Mouse (Mus musculus) MEL (cell line): ENCODE results near the gene Tgfbrap1. TPM values are rescaled to one million over a fixed set of nuclear protein-coding genes. Genes with fewer than 3 reads are reported as not detected.

Source experiments
- DNase-seq: peaks from one replicate; pipeline ENCODE4 v3.0.0; 2011; ENCODE audit warnings: low read depth, low spot score
- H3K27ac ChIP-seq: 2 replicates; pipeline ENCODE4 v1.5.1; 2012; ENCODE audit warnings: low read depth, mild to moderate bottlenecking, control low read depth, low read length, moderate library complexity; ENCODE audit not compliant: control insufficient read depth
- H3K27me3 ChIP-seq, 2 experiments: fragments of 150-350 bp in 1 of 2; sonication (generic) in 1 of 2; 2 replicates each; pipeline ENCODE4 v1.6.1; 2012; ENCODE audit warnings: low read length in 2 of 2, mild to moderate bottlenecking in 2 of 2, improper control_type of control experiment in 1 of 2, moderate library complexity in 1 of 2; ENCODE audit not compliant: insufficient read depth in 2 of 2, control insufficient read depth in 1 of 2
- H3K36me3 ChIP-seq, 2 experiments: 2 replicates each; pipeline ENCODE4 v1.6.1; 2012 to 2014; ENCODE audit warnings: low read length in 2 of 2, improper control_type of control experiment in 1 of 2, inconsistent platforms in 1 of 2, mild to moderate bottlenecking in 1 of 2; ENCODE audit not compliant: insufficient read depth in 2 of 2, control insufficient read depth in 1 of 2
- H3K4me1 ChIP-seq, 2 experiments: fragments of 150-350 bp in 1 of 2; sonication (generic) in 1 of 2; 2 replicates each; pipeline ENCODE4 v1.6.1; 2012; ENCODE audit warnings: low read length in 2 of 2, improper control_type of control experiment in 1 of 2, mild to moderate bottlenecking in 1 of 2; ENCODE audit not compliant: insufficient read depth in 2 of 2, control insufficient read depth in 1 of 2
- H3K4me3 ChIP-seq, 2 experiments: fragments of 150-350 bp in 1 of 2; sonication (generic) in 1 of 2; 2 replicates each; pipeline ENCODE4 v1.5.1; 2012; ENCODE audit warnings: low read depth in 2 of 2, low read length in 2 of 2, mild to moderate bottlenecking in 2 of 2, moderate library complexity in 2 of 2, control low read depth in 1 of 2, improper control_type of control experiment in 1 of 2; ENCODE audit not compliant: control insufficient read depth in 1 of 2, insufficient read depth in 1 of 2
- H3K79me2 ChIP-seq: 2 replicates; pipeline ENCODE4 v1.6.1; 2012; ENCODE audit warnings: mild to moderate bottlenecking, low read length, moderate library complexity; ENCODE audit not compliant: control insufficient read depth, poor library complexity, insufficient read depth
- H3K9ac ChIP-seq: 2 replicates; pipeline ENCODE4 v1.6.1; 2012; ENCODE audit warnings: low read depth, mild to moderate bottlenecking, control low read depth, low read length, moderate library complexity; ENCODE audit not compliant: control insufficient read depth, poor library complexity, severe bottlenecking
- H3K9me3 ChIP-seq: fragments of 150-350 bp; sonication (generic); replicated peaks from 2 replicates; pipeline ENCODE4 v1.6.1; 2012; ENCODE audit warnings: mild to moderate bottlenecking, low read length, improper control_type of control experiment, moderate library complexity; ENCODE audit not compliant: insufficient read depth
- BHLHE40 ChIP-seq: IDR thresholded peaks from 2 replicates; pipeline ENCODE4 v1.6.1; 2012; ENCODE audit warnings: low read depth, mild to moderate bottlenecking, inconsistent platforms, low read length, improper control_type of control experiment, borderline replicate concordance
- CHD1 ChIP-seq: IDR thresholded peaks from 2 replicates; pipeline ENCODE4 v1.6.1; 2012; ENCODE audit warnings: low read depth, mild to moderate bottlenecking, inconsistent platforms, low read length, improper control_type of control experiment
- CTCF ChIP-seq, 3 experiments: IDR thresholded peaks in 2 of 3; conservative IDR thresholded peaks in 1 of 3; 2 replicates each; pipeline ENCODE4 v1.5.1; 2011 to 2012; ENCODE audit warnings: low read length in 3 of 3, low read depth in 2 of 3, mild to moderate bottlenecking in 2 of 3, improper control_type of control experiment in 1 of 3, inconsistent platforms in 1 of 3, mixed read lengths in 1 of 3, moderate library complexity in 1 of 3; ENCODE audit not compliant: control insufficient read depth in 1 of 3, insufficient read depth in 1 of 3, poor library complexity in 1 of 3, severe bottlenecking in 1 of 3
- E2F4 ChIP-seq: IDR thresholded peaks from 2 replicates; pipeline ENCODE4 v1.6.1; 2011; ENCODE audit warnings: low read depth, low read length, improper control_type of control experiment, borderline replicate concordance
- ELF1 ChIP-seq: IDR thresholded peaks from 2 replicates; pipeline ENCODE4 v1.6.1; 2014; ENCODE audit warnings: low read depth, mild to moderate bottlenecking, inconsistent platforms, low read length, improper control_type of control experiment, moderate library complexity
- EP300 ChIP-seq, 2 experiments: IDR thresholded peaks; 2 replicates each; pipeline ENCODE4 v1.6.1; 2011; ENCODE audit warnings: improper control_type of control experiment in 2 of 2, low read length in 2 of 2, low read depth in 1 of 2, mild to moderate bottlenecking in 1 of 2
- ETS1 ChIP-seq: IDR thresholded peaks from 2 replicates; pipeline ENCODE4 v1.6.1; 2012; ENCODE audit warnings: low read depth, mild to moderate bottlenecking, inconsistent platforms, low read length, improper control_type of control experiment, moderate library complexity
- GABPA ChIP-seq: IDR thresholded peaks from 2 replicates; pipeline ENCODE4 v1.6.1; 2012; ENCODE audit warnings: low read depth, mild to moderate bottlenecking, inconsistent platforms, low read length, improper control_type of control experiment, moderate library complexity
- GATA1 ChIP-seq: IDR thresholded peaks from 2 replicates; pipeline ENCODE4 v1.6.1; 2011; ENCODE audit warnings: low read depth, low read length, improper control_type of control experiment
- HCFC1 ChIP-seq: IDR thresholded peaks from 2 replicates; pipeline ENCODE4 v1.6.1; 2012; ENCODE audit warnings: low read depth, mild to moderate bottlenecking, inconsistent platforms, low read length, improper control_type of control experiment, moderate library complexity
- JUND ChIP-seq: IDR thresholded peaks from 2 replicates; pipeline ENCODE4 v1.6.1; 2011; ENCODE audit warnings: low read depth, mild to moderate bottlenecking, improper control_type of control experiment, low read length
- KAT2A ChIP-seq: conservative IDR thresholded peaks from 2 replicates; pipeline ENCODE4 v1.6.1; 2012; ENCODE audit warnings: low read depth, low read length, improper control_type of control experiment, inconsistent platforms
- MAFK ChIP-seq: IDR thresholded peaks from 2 replicates; pipeline ENCODE4 v1.6.1; 2011; ENCODE audit warnings: low read depth, mild to moderate bottlenecking, low read length, improper control_type of control experiment, borderline replicate concordance
- MAZ ChIP-seq: IDR thresholded peaks from 2 replicates; pipeline ENCODE4 v1.6.1; 2012; ENCODE audit warnings: low read depth, mild to moderate bottlenecking, inconsistent platforms, low read length, improper control_type of control experiment
- MEF2A ChIP-seq: IDR thresholded peaks from 2 replicates; pipeline ENCODE4 v1.6.1; 2014; ENCODE audit warnings: low read depth, mild to moderate bottlenecking, inconsistent platforms, low read length, improper control_type of control experiment; ENCODE audit not compliant: poor library complexity, insufficient replicate concordance, severe bottlenecking; ENCODE audit errors: extremely low read depth
- MYB ChIP-seq: IDR thresholded peaks from 2 replicates; pipeline ENCODE4 v1.6.1; 2011; ENCODE audit warnings: mild to moderate bottlenecking, low read depth, low read length, improper control_type of control experiment
- MYC ChIP-seq: IDR thresholded peaks from 2 replicates; pipeline ENCODE4 v1.6.1; 2011; ENCODE audit warnings: low read depth, mild to moderate bottlenecking, low read length, improper control_type of control experiment, moderate library complexity
- NELFE ChIP-seq: IDR thresholded peaks from 2 replicates; pipeline ENCODE4 v1.6.1; 2011; ENCODE audit warnings: low read depth, low read length, improper control_type of control experiment
- POLR2A ChIP-seq, 2 experiments: IDR thresholded peaks; 2 replicates each; pipeline ENCODE4 v1.6.1; 2011 to 2012; ENCODE audit warnings: low read length in 2 of 2, mild to moderate bottlenecking in 2 of 2, control low read depth in 1 of 2, improper control_type of control experiment in 1 of 2, low read depth in 1 of 2, moderate library complexity in 1 of 2; ENCODE audit not compliant: control insufficient read depth in 1 of 2, insufficient read depth in 1 of 2, poor library complexity in 1 of 2
- POLR2AphosphoS5 ChIP-seq: IDR thresholded peaks from 2 replicates; pipeline ENCODE4 v1.6.1; 2012; ENCODE audit warnings: low read depth, borderline replicate concordance, mild to moderate bottlenecking, inconsistent platforms, low read length, moderate library complexity, mixed read lengths
- RAD21 ChIP-seq: IDR thresholded peaks from 2 replicates; pipeline ENCODE4 v1.6.1; 2011; ENCODE audit warnings: mild to moderate bottlenecking, low read depth, low read length, improper control_type of control experiment
- RCOR1 ChIP-seq: IDR thresholded peaks from 2 replicates; pipeline ENCODE4 v1.6.1; 2012; ENCODE audit warnings: low read depth, mild to moderate bottlenecking, inconsistent platforms, low read length, improper control_type of control experiment
- SMC3 ChIP-seq: IDR thresholded peaks from 2 replicates; pipeline ENCODE4 v1.6.1; 2011; ENCODE audit warnings: low read depth, low read length, improper control_type of control experiment
- TAL1 ChIP-seq: IDR thresholded peaks from 2 replicates; pipeline ENCODE4 v1.6.1; 2012; ENCODE audit warnings: mild to moderate bottlenecking, inconsistent platforms, low read length, moderate library complexity, mixed read lengths
- USF1 ChIP-seq: IDR thresholded peaks from 2 replicates; pipeline ENCODE4 v1.6.1; 2014; ENCODE audit warnings: low read depth, mild to moderate bottlenecking, inconsistent platforms, low read length, improper control_type of control experiment, moderate library complexity
- USF2 ChIP-seq, 2 experiments: IDR thresholded peaks; 2 replicates each; pipeline ENCODE4 v1.6.1; 2011 to 2012; ENCODE audit warnings: improper control_type of control experiment in 2 of 2, low read length in 2 of 2, borderline replicate concordance in 1 of 2, inconsistent platforms in 1 of 2, low read depth in 1 of 2, mild to moderate bottlenecking in 1 of 2; ENCODE audit not compliant: insufficient read depth in 1 of 2
- ZC3H11A ChIP-seq: IDR thresholded peaks from 2 replicates; pipeline ENCODE4 v1.6.1; 2012; ENCODE audit warnings: low read depth, mild to moderate bottlenecking, inconsistent platforms, low read length, improper control_type of control experiment
- polyA plus RNA-seq, 2 experiments: library from polyadenylated mRNA; stranded (reverse) in 1 of 2; unstranded in 1 of 2; fragments of >175 nt in 1 of 2; fragments of >200 nt in 1 of 2; gene quantifications; 2 replicates each; pipeline versions ENCODE4 v1.2.1 to v1.2.4; 2012; ENCODE audit warnings: low replicate concordance in 2 of 2, low read depth in 1 of 2; ENCODE audit not compliant: insufficient read length in 2 of 2, insufficient read depth in 1 of 2, missing spikeins in 1 of 2
- total RNA-seq: library from RNA; depleted of rRNA; stranded (reverse); fragments of 300-350 nt; gene quantifications from 2 replicates; pipeline ENCODE4 v1.2.3, GENCODE M21; 2012

Tgfbrap1 gene
- total and polyA plus RNA-seq, 3 experiments, result 9.2 to 17.6 TPM; not detected in 1

DNA sequence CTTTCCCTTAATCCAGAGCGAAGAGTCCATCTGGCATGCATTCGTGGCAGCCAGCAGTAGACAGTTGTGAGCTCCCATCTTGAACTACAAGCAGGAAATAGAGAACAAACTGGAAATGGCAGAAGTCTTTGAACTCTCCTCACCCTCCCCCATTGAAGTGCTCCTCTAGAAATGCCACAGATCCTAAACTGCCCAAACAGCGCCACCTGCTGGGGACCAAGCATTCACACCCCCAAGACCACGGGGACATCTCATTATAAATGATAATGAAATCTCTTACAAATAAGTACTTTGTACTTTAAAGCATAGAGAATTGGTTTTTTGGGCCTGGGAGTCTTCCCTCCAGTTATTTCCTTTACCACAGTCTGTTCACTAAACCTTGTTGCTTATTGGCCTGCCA is 12.1 kb upstream of the Tgfbrap1 start:
- H3K4me3 ChIP-seq, result no peak overlapping the region
- H3K27ac ChIP-seq, result no peak overlapping the region
- peak; percentile 80 for DNase-seq
- peaks cover 5 to 17% of the 10 kb centered on the region in 2 experiments; a peak in 3 of 4 replicates for H3K36me3 ChIP-seq
- no peaks in the 10 kb centered on the region for H3K27me3 ChIP-seq
- no peaks in the 10 kb centered on the region for H3K79me2 ChIP-seq
- no peak overlapping the region for H3K9ac ChIP-seq
- TF ChIP-seq TAL1, result no peak
- TF ChIP-seq USF1, result no peak
- no peak for TF ChIP-seq CHD1
- TF ChIP-seq RAD21, result peak; percentile 58
- no peak for TF ChIP-seq MAZ
- no peak for TF ChIP-seq JUND
- no peak for TF ChIP-seq EP300 (IDR thresholded peaks at IDR 0.05; ENCODE audit: low read depth in 1 of 2, low read length in 2 of 2)
- no peak for TF ChIP-seq GABPA
- no peak for TF ChIP-seq NELFE
- TF ChIP-seq USF2 (IDR thresholded peaks at IDR 0.05; ENCODE audit: borderline replicate concordance in 1 of 2, insufficient read depth in 1 of 2, low read depth in 1 of 2, low read length in 2 of 2), result no peak
- no peak for TF ChIP-seq ETS1
- TF ChIP-seq KAT2A, result no peak
- peak; percentile 69 for TF ChIP-seq SMC3
- no peak for TF ChIP-seq GATA1
- no peak for TF ChIP-seq RCOR1
- TF ChIP-seq HCFC1, result no peak
- no peak for TF ChIP-seq BHLHE40
- TF ChIP-seq CTCF (IDR thresholded peaks at IDR 0.05 in 2 of 3, conservative IDR thresholded peaks at IDR 0.05 in 1 of 3; ENCODE audit: control insufficient read depth in 1 of 3, insufficient read depth in 1 of 3, low read depth in 2 of 3, low read length in 3 of 3, poor library complexity in 1 of 3, severe bottlenecking in 1 of 3), result peak; percentile 71 to 86 (median 80)
- no peak for TF ChIP-seq E2F4
- no peak for TF ChIP-seq ELF1
- TF ChIP-seq MEF2A, result no peak
- TF ChIP-seq ZC3H11A, result no peak
- no peak for TF ChIP-seq MYB
- no peak for TF ChIP-seq POLR2A (IDR thresholded peaks at IDR 0.05; ENCODE audit: control insufficient read depth in 1 of 2, insufficient read depth in 1 of 2, low read depth in 1 of 2, low read length in 2 of 2, poor library complexity in 1 of 2)
- TF ChIP-seq MAFK, result no peak
- no peak for TF ChIP-seq POLR2AphosphoS5
- TF ChIP-seq MYC, result no peak
- no peaks in the 10 kb centered on the region for H3K9me3 ChIP-seq
- H3K4me1 ChIP-seq, result peaks cover 0 to 3% of the 10 kb centered on the region in 2 experiments; a peak in 2 of 4 replicates
